Mouse (Mus musculus): ENCODE data around the gene Polr2c. TPM values are rescaled to one million over a fixed set of nuclear protein-coding genes. Genes with fewer than 3 reads are reported as not detected.

The Polr2c gene
- total RNA-seq, 4 experiments from 2014 or later = 62.9 to 80.4 (median 72.9) TPM

- no peak for DNase-seq (ENCODE audit: low spot score in 2 of 2)
Observed at GRCm38 (mm10) chr8:94876820-94877219, 19.6 kb downstream of the Polr2c start.

- DNase-seq (ENCODE audit: low spot score in 2 of 2) = no peak
Observed at GRCm38 (mm10) chr8:94880742-94881141, 23.5 kb downstream of the Polr2c start.

GRCm38 (mm10) chr8:94888383-94889036 lies 31.3 kb downstream of the Polr2c start:
- no peak for DNase-seq (ENCODE audit: low spot score in 2 of 2)

GRCm38 (mm10) chr8:94892917-94893316 lies 35.7 kb downstream of the Polr2c start:
- DNase-seq (ENCODE audit: low spot score in 2 of 2) = no peak

- DNase-seq (ENCODE audit: low spot score in 2 of 2) = no peak
Observed at GRCm38 (mm10) chr8:94899262-94899661, 42.0 kb downstream of the Polr2c start.

- no peak for DNase-seq (ENCODE audit: low spot score in 2 of 2)
Observed at GRCm38 (mm10) chr8:94900617-94901016, 43.4 kb downstream of the Polr2c start.

- DNase-seq (ENCODE audit: low spot score in 2 of 2) = no peak
Observed at GRCm38 (mm10) chr8:94901031-94901430, 43.8 kb downstream of the Polr2c start.

- no peak for DNase-seq (ENCODE audit: low spot score in 2 of 2)
Observed at GRCm38 (mm10) chr8:94903709-94904108, 46.5 kb downstream of the Polr2c start.

- peak; percentile 29 to 34 for DNase-seq (ENCODE audit: low spot score in 2 of 2)
Observed at GRCm38 (mm10) chr8:94904450-94905175, 47.4 kb downstream of the Polr2c start.

GRCm38 (mm10) chr8:94907591-94908300 lies 50.5 kb downstream of the Polr2c start:
- no peak for DNase-seq (ENCODE audit: low spot score in 2 of 2)

GRCm38 (mm10) chr8:94908847-94909246 lies 51.6 kb downstream of the Polr2c start:
- peak; percentile 39 to 70 for DNase-seq (ENCODE audit: low spot score in 2 of 2)

GRCm38 (mm10) chr8:94913061-94913660 lies 55.9 kb downstream of the Polr2c start:
- peak in 1 of 2 experiments; percentile 41 for DNase-seq (ENCODE audit: low spot score in 2 of 2)

- no peak for DNase-seq (ENCODE audit: low spot score in 2 of 2)
Observed at GRCm38 (mm10) chr8:94914256-94914655, 57.0 kb downstream of the Polr2c start.

- DNase-seq (ENCODE audit: low spot score in 2 of 2) = no peak
Observed at GRCm38 (mm10) chr8:94914701-94915101, 57.5 kb downstream of the Polr2c start.

GRCm38 (mm10) chr8:94916311-94916959 lies 59.2 kb downstream of the Polr2c start:
- no peak for DNase-seq (ENCODE audit: low spot score in 2 of 2)

GRCm38 (mm10) chr8:94916960-94917324 lies 59.7 kb downstream of the Polr2c start:
- no peak for DNase-seq (ENCODE audit: low spot score in 2 of 2)

GRCm38 (mm10) chr8:94917352-94917751 lies 60.1 kb downstream of the Polr2c start:
- peak; percentile 63 to 67 for DNase-seq (ENCODE audit: low spot score in 2 of 2)

GRCm38 (mm10) chr8:94917851-94918495 lies 60.7 kb downstream of the Polr2c start, which contains the start of gene Ccdc102a:
TSS of gene Ccdc102a (minus strand) at chr8:94918098.
- DNase-seq (ENCODE audit: low spot score in 2 of 2) = no peak

- DNase-seq (ENCODE audit: low spot score in 2 of 2) = no peak
Observed at GRCm38 (mm10) chr8:94919256-94919655, 62.0 kb downstream of the Polr2c start.

GRCm38 (mm10) chr8:94922176-94922575 lies 64.9 kb downstream of the Polr2c start:
- no peak for DNase-seq (ENCODE audit: low spot score in 2 of 2)

GRCm38 (mm10) chr8:94922602-94923001 lies 65.4 kb downstream of the Polr2c start:
- DNase-seq (ENCODE audit: low spot score in 2 of 2) = no peak
